Mouse (Mus musculus) urinary bladder, postnatal 4 days (tissue): ENCODE data around the gene Tmem183a.

Experiments used
- DNase-seq, 2 experiments: peaks; one replicate each; pipeline ENCODE4 v3.0.0; 2021 to 2022; ENCODE audit warnings: low spot score in 2 of 2

The Tmem183a gene

GRCm38 (mm10) chr1:134344005-134344950 is 17.5 kb downstream of the Tmem183a start:
- DNase-seq: peak; percentile 85 to 91

DNA sequence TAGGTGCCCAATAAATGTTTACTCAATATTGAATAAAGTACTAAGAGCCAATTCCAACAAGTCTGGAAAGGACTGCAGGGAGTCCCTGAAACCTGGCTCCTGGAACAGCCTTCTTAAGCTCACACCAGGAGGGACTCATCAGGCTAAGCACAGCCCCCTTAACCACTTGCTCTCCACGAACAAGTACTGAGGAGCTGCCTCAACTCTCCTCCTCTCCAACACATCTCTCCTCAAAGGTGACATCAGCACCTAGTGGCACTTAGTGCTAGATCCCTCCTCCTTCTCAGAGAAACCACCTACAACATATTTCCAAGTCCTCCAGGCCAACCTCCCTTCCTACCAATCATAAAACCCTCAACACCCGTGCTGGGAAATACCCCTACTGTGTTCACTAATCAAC is 18.2 kb downstream of the Tmem183a start:
- no peak for DNase-seq

DNA sequence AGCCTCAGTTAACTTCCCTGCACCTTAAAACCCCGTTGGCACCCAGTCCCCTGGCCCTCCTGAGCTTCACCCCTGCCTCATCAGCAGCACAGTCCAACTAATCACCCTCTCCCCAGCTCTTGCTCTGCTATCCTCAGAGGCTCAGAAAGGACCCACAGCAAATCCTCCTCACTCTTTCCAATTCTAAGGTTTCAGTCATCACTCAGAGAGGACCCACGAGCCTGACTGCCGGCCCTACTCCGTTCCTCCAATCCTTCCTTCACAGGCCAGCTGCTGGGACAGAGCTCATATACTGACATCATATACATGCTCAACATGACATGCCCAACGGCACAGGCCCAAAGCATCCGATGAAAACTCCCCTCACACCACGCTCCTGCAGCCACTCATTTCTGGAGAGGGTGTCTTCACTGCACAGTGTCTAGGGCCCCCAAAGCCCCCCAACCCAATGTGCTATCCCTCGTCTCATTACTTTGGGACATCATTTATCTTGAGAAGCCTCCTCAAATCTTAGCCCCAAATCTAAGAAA is 18.9 kb downstream of the Tmem183a start:
- DNase-seq: no peak

DNA sequence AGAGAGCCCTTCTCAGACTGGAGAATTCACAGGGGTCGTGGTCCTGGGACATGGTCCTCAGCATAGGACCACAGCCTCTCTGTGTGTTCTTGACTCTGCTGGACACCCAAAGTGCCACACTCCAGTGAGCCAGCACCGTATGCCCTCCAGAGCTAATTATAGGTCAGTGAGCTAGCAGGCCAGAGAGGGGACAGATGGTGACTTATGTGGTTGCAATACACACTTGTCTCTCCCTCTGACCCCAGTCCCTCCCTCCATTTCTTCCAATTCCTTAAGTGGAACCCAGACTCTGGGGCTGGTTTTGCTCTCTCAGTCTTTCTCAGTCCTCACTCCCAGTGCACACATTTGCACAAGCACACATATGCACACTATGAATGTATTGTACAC is 19.5 kb downstream of the Tmem183a start:
- DNase-seq: no peak

DNA sequence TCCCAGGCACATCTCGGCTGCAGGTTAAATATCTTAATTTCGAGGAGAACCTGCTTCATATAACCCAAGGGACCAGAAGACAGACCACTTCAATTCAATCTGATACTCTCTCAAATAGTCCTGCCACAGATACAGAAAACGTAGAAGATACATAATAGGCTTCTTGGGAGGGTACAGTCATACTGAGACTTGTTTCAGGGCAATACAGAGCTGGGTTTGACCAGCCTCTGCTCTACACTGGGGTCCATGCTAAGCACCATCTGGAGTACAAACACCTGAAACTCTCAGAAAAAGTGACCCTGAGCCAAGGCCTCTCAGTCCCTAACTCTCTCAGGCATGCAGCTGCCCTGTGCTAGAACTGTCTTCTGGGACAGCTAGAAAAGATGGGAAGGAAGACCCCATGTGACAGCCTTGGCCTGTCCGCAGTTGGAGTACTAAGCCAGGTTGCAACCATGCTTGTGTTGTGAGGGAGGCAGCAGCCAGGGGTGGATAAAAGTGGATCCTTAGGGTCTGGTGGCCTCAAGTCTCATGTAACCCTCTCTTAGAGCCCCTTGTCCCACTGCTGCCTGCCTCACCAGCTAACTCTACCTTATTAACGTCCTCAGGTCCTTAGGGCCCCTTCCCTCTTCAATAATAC is 20.0 kb downstream of the Tmem183a start:
- DNase-seq: no peak

- DNase-seq: no peak
Measured at GRCm38 (mm10) chr1:134339757-134340619, 21.8 kb downstream of the Tmem183a start.

DNA sequence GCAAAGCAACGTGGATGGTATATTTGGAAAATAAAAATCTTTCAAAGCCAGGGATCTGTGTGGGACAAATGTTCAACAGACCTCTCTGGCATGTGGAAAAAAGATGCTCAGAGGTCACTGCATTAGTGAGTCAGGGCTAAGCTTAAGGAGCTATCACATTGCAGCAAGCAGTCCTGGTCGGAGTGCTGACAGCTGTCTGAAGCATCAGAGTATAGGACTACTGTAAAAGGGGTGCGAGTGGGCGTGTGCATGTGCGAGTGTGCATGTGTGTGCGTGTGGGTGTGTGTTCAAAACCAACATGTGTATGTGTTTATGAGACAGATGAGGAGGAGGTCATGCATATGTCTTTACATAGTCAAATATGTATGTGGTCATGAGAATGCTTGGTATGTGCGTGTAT is 22.6 kb downstream of the Tmem183a start:
- DNase-seq: no peak

GRCm38 (mm10) chr1:134336958-134337710 is 24.6 kb downstream of the Tmem183a start:
- peak in 1 of 2 experiments; percentile 57 for DNase-seq

- peak in 1 of 2 experiments; percentile 61 for DNase-seq
Measured at GRCm38 (mm10) chr1:134335924-134336810, 25.6 kb downstream of the Tmem183a start.

DNA sequence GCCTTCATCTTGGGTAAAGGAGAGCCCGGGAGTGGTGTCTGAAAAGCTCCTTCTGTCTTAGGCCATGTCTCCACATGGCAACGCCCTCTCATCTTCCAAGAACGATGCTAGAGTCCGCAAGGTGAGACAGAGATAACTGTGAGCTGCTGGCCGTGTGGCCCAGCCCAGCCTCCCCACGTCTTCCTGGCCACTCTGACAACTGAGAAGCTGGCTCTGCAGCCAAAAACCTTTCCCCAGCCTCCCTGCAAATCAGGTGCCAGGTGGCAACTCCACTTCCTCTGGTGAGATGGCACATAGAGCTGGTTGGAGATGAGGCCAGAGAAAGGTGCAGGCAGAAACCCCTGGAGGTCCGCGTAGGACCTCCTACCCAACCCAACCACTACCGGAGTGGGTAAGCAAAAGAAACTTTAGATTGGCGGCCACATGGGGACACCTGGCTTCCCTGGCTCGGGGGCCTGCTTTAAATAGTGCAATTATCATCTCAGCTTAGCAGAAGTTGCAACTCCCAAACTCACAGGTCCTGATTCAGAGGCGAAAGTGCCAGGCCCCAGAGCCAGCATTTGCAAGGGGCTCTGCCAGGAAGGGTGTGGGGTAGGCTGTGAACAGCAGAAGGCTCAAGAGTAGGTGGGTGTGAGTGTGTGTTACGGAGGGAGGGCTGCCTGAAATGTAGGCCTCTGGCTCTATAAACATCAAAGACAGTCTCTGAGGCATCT is 26.4 kb downstream of the Tmem183a start:
- peak; percentile 15 to 53 for DNase-seq

- DNase-seq: peak in 1 of 2 experiments; percentile 54
Measured at GRCm38 (mm10) chr1:134334111-134334827, 27.5 kb downstream of the Tmem183a start.

- peak in 1 of 2 experiments; percentile 47 for DNase-seq
Measured at GRCm38 (mm10) chr1:134333371-134334110, 28.2 kb downstream of the Tmem183a start.

DNA sequence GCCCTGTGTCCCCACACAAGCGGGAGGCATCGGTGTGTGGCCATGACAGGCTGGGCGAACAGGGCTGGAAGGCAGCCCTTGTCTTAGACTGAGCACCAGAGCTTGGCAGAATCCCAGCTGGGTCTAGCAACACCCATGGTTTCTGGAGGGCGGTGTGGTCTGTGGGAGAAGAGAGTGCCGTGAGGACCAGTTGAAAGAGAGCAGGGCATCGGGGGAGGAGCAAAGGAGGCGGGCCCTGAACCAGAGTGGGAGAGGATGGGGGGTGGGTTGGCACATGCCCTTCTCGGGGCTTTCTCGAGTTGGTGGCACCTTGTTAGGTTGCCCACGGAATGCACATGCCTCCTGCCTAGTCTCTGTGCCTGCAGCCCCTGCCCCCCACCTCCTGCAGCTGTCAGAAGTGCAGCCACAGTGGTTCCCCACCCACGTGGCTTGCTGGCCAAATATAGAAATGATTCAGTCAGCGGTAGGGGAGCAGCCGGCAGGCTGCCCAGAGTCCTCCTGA is 29.0 kb downstream of the Tmem183a start, which contains the start of gene Ppfia4:
Gene Ppfia4, minus strand, starts transcription at position 159 of the 502 bp plus-strand sequence.
- no peak for DNase-seq

GRCm38 (mm10) chr1:134331879-134332635 is 29.7 kb downstream of the Tmem183a start:
- DNase-seq: peak; percentile 55 to 85

- no peak for DNase-seq
Measured at GRCm38 (mm10) chr1:134326841-134327346, 34.9 kb downstream of the Tmem183a start.

- DNase-seq: no peak
Measured at GRCm38 (mm10) chr1:134322591-134322990, 39.2 kb downstream of the Tmem183a start.
